Mouse (Mus musculus) kidney, postnatal 4 days (tissue): Measurements from ENCODE around the gene Crx.
"Not testable (repeated sequence)": the region's sequence is repeated elsewhere in the genome, so short reads cannot be mapped to it uniquely, and the experiment has no call there.

Source experiments
- DNase-seq, 2 experiments: peaks; one replicate each; pipeline ENCODE4 v3.0.0; 2021; ENCODE audit warnings: mixed read lengths in 2 of 2

The Crx gene

DNA sequence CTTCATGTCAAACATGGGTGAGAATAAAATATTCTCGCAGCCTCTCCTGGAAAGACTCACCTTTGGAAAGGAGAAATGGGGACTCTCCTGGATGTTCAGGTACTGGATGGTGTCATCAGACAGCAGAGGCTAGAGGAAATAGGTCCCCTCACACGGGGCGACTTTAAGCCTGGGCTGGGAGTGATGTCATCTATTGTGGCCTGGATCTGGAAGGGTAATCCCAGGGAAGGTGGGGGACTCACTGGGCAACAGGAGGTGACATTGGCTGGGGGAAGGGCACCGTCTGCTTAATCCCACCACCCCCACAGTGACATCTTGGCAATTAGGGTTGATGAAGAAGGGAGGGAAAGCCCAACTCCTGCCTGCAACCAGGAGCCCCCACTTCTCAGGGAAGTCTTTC is at the start of gene Crx:
Crx (minus strand) TSS at position 213 of the 400 bp plus-strand sequence.
- no peak for DNase-seq

DNA sequence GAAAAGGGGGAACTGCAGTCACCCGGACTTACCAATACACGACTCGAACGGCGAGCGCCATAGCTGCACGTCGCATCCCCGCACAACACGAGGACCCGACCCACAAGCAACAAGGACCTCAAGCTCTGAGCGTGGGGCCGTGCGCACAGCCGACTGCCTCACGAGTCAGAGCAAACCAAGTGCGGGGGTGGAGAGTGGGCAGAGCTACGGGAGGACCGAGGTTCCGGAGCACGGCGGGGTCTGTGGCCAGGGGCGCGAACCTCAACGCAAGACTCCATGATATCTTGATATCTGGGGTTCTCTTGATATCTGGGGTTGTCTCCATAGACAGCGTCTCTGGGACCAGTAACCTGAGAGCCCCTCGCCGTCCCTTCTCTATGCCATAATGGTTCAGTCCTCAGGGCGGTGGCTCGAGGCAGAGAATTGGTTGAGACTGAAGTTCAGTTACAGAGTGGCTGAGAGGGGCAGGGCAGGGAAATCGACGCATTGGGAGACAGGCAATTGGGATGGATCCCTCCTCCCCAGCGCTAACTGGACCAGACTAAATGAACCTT is 42.5 kb upstream of the Crx start, which contains the start of gene Selenow:
Selenow (minus strand) TSS at position 183 of the 554 bp plus-strand sequence.
- peak; percentile 91 to 95 for DNase-seq

DNA sequence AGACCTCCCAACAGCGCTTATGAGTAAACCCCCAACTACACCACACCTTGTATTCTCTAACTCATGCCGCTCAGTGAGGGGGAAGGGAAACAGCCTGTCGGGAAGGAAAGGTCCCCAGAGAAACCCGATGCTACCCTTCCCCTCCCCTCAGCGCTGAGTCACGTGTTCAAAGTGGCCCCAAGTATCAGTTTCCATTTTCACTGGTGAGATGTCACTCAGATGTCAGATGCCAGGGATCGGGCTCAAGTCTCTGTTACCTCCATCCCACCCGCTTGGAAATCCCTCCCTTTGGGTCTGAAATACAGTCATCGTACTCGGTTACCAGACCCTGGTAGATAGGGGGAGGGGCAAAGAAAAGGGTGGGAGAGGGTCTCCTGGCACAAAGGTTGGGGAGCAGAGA is 42.0 kb upstream of the Crx start:
- DNase-seq, result peak in 1 of 2 experiments; percentile 37

DNA sequence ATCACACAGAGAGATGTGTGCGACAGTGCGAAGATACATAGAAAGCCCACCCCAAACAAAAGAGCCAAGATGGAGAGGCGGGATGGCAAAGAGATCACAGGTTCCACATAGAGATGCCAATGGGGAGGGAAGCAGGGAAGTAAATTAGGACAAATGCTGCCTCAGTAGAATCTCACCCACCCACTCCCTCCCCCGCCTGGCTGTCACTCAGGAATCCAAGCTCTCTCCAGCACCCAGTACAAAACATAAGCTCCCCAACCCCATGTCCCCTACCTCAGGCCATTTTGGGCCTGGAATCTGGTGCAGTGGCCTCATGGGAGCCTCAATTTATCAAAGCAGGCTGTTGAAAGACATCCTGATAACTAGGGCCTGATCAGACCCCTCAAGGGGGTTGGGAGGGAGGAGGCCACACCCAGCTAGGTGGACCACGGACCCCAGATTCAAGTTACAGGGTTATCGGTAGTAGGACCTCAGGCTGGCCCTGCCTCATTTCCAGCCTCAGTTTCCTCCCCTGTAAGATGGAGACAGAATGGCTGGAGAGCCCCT is 41.0 kb upstream of the Crx start:
- no peak for DNase-seq

DNA sequence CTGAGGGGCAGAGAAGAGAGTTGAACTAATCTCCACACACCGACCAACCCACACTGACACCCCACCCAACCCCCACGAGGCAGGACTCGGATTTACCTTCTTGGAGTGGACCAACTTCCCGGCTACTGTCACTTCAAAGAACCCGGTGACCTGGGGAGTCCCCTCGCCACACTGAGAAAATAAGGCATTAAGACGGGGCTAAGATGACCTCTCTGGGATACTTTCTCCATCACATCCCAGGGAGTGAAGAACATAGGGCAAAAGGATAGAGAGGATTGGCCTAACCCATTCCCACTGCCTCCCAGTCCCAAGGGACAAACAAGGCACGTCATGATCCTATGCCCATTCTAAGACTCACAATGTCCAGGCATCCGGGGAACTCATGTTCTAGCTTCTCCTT is 40.2 kb upstream of the Crx start:
- DNase-seq, result no peak

DNA sequence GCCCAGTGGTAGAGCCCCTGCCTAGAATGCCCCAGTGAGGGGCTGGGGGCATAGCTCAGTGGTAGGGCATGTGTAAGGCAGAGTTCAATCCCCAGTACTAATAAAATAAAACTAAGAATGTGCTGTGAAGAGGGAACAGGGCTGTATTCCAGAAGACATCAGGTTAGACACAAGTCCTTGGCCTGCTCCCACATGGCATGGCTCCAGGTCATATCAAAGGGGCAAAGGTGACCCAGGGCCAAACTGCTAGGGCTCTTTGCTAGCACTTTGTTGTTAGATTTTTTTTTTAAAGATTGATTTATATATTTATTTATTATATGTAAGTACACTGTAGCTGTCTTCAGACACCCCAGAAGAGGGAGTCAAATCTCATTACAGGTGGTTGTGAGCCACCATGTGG is 38.6 kb upstream of the Crx start:
- no peak for DNase-seq

DNA sequence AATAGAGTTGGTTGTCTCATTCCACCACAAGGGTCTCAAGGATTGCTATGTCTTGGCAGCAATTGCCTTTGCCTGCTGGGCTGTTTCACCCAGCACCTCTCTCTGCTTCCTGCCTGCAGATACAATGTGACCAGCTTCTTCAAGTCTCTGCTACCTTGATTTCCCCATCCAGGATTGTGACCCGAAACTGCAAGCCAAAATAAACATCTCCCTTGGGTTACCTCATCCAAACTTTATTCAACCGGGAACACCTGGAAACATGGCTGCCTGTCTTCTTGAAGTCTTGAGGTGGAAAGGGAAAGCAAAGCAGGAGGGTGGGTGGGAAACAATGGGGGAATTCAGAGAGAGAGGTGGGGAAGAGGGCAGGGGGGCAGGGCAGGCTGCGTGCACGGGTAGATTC is 37.2 kb upstream of the Crx start:
- DNase-seq, result no peak

DNA sequence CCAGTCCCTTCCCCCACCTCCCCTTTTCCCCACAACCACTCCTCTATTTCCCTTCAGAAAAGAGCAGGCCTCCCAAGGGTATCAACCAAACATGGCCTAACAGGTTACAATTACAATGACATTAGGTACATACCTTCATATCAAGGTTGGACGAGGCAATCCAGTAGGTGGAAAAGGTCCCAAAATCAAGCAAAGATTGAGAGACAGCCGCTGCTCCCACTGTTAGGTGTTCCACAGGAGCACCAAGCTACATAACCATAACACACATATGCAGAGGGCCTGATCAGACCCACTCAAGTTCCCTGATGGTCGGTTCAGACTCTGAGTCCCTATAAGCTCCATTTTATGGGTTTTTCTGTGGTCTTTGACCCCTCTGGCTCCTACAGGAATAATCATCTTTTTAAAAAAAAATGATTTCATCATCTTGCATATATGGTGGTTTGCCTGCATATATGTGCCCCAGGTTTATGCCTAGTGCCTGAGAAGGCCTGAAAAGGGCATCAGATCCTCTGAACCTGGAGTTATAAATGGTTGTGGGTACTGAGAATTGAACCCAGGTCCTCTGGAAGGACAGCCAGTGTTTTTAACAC is 36.5 kb upstream of the Crx start:
- DNase-seq, result no peak

DNA sequence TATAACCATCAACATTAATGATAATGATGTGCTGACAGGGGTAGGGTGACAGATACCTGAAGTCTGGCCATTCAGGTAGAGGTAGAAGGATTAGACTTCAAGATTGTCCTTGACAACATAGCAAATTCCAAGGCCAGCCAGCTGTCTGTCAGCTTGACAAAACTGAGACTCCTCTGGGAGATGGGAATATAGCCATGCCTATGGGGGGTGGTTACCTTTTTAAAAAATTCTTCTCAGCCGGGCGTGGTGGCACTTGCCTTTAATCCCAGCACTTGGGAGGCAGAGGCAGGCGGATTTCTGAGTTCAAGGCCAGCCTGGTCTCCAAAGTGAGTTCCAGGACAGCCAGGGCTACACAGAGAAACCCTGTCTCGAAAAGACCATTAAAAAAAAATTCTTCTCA is 35.9 kb upstream of the Crx start:
- not testable (repeated sequence) for DNase-seq

DNA sequence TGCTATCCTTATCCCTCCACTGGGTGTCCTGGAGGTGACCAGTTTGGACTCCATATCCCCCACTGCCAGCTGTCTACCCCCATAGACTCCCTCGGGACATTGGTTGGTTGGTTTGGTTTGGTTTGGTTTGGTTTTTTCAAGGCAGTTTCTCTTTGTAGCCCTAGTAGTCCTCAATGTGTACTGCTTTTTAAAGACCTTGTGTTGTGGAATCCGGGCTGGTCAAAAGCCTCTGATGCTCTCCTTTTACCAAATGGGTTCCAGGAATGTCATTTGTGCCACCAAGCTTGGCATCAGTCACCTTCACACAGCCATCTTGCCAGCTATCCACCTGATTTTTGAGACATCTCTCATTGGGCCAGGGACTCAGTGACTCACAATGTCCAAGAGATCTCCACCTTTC is 35.0 kb upstream of the Crx start:
- DNase-seq, result no peak

DNA sequence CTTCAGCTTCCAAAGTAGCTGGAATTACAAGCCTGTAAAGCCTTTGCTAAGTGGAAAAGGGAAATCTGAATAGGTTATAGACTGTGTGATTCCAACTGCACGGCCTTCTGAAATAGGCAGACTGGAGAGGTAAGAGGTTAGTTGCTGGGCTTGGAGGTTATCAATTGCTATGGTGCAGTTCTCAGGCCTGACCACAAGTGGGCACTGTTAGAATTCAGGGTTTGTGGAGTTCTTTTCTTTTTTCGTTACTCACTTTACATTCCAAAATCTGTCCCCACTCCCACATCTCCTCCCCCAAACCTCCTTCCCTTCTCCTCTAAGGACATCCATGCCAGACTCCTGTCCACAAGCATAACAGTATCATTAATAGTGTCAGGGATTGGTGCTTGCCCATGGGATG is 34.5 kb upstream of the Crx start:
- DNase-seq, result peak; percentile 67 to 68

DNA sequence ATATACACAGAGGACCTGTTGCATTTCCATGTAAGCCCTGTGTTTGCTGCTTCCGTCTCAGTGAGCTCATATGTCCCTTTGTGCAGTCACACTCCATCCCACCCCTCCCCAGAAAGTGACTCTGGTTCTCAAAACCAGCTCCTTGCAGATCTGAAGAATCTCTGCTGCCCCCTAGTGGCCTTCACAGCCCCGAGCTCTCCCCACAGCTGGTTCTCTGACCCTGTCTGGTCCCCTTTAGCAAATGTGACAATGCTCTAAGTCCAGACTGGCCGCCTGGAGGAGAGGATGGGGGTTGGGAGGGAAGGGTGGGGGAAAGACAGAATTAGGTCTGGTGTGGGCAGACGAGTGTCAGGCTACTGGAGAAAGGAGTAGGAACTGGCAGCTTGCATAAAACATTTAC is 32.4 kb upstream of the Crx start:
- peak; percentile 82 to 85 for DNase-seq

DNA sequence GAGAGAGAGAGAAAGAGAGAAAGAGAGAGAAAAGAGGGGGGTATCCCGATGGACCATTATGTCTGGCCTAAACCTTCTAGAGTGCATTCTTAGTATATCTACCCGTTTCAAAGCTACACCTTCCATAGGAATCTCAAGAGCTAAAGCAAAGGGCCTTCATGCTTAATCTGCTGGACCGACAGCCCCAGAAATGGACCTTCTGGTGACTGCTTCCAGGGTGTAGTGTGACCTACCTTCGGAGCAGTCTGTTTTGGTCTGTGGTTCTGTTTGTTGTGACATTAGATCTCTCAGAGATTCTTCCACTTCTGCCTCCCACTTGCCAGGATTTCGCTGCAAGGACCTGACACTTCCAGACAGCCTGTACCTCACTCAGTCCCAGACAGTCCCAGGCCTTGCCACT is 30.8 kb upstream of the Crx start:
- no peak for DNase-seq

DNA sequence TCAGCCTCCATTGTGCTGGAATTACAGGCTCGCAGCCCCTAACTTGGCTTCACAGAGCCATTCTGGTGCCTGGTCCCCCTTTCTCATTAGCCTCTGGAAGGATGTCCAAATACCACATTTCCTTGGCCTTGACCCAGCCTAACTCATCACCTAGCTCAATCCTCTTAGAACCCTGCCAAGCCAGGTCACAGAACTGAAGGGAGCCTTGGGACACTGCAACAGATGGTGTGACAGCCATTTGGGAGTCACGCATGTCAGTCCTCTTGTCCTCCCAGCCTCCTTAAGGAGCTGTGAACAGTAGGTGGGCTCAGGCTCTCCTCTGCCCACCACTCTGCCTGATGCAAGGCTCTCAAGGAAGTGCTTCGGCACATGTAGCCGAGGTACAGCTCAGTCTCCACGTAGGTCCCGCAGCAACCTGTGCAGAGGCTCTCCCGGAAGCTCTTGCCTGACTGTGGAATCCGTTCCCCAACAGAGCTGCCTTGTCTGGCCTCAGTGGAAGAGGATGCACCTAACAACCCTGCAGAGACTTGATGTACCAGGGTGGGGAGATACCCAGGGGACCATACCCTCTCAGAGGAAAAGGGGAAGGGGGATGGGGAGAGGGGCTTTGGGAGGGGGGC is 28.3 kb upstream of the Crx start:
- DNase-seq, result no peak

DNA sequence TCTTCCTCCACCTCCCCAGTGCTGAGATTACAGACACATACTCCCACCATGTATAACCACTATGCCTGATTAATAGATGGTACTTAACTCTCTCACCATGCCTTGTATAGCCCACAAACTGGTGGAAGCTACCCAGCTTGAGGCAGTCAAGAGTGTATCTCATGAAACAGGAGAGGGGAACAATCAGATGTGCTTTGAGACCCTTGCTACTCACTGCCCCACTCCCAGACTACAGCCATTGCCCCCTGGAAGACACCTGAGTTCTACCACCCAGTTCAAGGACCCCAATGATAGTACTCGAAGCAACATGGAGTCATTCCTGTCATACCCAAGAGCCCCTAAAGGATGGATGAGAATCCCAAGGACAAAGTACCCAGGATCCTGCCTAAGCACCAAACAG is 26.8 kb upstream of the Crx start:
- no peak for DNase-seq

DNA sequence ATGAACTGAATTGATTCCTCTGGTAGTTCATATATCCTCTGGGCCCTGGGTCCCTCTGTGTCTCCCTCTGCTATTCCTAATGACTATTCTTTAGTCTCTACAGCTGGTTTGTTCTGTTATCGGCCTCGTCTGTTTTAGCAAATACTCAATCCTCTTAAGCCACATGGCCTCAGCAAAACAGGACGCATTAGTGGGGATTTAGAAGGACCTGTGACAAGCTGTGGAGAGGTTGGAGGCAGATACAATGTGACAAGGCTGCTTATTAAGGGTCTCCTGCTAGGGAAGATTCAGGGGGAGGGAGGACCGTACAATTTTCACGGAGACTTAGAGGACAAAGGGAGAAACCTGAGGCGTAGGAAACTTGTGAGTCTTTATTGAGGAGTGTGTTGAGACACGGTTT is 26.1 kb upstream of the Crx start:
- no peak for DNase-seq

DNA sequence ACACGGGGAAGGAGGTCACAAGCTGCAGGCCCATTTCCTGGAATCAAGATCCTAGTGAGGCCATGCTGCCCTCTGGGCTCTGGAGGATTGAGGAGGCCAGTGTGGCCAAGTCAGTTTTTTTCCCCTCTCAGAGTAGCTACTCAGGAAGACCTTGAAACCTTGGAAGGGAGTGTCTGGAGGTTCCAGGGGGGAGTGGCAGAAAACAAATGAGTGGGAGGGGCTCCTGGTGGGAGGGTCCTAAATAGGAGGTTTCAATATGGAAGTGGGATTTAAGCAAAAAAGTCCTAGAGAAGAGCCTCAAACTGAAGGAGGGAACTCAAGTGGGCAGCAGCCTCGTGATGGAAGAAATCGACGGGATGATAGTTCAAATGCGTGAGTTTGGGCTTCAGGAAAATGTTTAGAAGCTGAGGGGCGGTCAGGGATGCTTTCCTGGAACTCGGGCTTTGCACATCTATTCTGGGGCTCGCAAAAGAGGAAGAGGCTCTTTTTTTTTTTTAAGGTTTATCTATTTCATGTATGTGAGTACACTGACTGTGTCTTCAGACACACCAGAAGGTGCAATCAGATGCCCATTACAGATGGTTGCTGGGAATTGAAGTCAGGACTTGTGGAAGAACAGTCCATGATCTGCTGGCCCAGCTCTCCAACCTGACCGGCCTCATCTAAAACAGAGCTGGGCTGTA is 21.7 kb upstream of the Crx start:
- DNase-seq, result no peak

DNA sequence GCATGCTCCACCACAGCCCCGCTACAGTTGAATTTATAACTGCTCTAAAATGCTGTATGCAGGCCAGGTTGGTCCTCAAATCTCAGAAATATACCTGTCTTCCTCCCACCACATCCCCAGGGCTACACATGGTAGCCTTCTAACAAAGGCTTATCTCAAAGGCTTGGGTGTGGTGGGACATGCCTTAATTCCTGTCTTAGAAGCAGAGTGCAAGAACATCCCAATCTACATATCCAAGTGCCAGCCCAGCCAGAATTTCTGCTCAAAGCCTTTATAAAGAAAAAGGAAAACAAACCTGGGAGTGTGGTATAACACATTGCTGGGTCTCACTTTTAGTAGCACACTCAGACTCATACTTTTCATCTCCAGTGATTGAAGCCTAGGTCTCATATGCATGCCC is 14.5 kb upstream of the Crx start:
- DNase-seq, result no peak

DNA sequence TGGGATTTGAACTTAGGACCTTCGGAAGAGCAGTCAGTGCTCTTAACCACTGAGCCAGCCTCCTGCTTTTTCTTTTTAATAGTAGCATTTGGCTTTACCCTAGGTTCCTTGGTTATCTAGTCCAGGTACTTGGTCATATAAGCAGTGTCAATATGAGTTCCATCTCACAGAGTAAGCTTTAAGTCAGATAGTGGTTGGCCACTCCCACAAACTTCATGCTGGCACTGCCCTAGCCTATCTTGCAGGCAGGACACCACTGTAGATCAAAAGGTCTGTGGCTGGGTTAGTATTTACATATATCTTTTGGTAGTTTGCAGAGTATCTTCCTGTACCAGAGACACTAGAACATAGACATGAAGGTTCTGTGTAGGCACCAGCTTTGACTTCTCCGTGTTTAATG is 4.4 kb upstream of the Crx start:
- DNase-seq, result no peak

DNA sequence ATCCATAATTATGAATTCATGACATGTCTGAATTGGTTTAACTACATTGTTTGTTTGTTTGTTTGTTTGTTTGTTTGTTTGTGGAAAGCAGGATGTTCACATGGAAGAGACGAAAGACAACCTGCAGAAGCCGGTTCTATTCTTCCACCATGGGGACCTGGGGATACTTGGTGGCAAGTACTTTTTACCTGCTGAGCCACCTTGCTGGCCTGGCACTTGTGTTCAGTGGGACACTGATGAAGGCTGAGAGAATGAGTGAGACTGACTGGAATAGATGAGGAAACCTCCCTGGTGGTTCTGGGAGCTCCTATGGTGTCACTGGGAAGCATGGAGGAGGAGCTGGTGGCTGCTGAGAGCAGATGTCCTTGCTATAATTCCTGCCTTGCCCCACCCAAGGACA is 2.5 kb upstream of the Crx start, which contains the start of gene Crxos:
Crxos (plus strand) TSS at position 301 of the 400 bp plus-strand sequence.
- DNase-seq, result no peak

DNA sequence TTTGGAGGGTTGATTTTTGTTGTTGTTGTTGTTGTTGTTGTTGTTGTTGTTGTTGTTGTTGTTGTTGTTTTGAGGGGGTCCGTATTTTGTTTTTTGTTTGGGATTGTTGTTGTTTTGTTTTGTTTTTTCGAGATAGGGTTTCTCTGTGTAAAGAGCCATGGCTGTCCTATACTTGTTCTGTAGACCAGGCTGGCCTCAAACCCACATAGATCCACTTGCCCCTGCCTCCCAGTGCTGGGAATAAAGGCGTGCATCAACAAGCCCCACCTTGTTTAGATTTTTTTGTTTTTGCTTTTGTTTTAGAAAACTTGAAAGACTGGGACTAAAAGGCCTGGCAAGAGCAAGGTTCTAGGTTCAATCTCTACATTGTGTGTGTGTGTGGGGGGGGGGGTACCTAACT is 2.1 kb upstream of the Crx start:
- no peak for DNase-seq

DNA sequence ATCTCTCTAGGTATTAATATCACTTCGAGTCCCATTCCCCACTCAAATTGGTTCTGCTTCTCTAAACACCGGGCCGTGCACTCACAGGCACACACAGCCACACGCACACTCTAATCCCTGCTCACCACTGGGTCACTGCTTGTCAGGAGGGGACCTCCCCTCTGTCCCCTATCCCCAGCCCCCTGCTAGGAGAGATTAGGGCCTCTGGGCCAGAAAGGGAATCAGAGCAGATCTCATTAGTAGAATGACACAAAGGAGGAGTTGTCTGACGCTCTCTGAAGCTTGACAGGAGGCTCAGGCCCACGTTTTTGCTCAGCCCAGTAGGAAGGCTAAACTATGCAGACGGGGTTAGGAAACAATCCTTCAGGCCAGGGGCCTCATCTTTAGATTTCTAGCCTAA is 1.6 kb upstream of the Crx start:
- DNase-seq, result no peak

DNA sequence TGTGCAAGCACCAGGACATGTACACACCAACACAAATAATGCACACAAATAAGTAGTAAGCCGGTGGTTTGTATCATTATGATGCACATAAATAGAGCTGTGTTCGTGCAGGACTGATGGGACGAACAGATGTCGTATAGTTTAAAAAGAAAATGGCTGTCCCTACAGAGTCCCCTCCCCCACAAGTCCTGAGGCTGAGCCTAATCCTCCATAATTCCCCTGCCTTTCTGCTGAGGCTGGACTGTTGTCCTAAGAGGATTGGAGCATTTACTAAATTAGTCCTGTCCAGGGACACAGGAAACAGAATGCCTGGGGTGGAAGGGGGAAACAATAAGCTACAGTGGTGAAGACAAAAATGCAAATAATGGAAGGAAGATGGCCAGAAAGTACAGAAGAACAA is 15.7 kb downstream of the Crx start:
- no peak for DNase-seq

DNA sequence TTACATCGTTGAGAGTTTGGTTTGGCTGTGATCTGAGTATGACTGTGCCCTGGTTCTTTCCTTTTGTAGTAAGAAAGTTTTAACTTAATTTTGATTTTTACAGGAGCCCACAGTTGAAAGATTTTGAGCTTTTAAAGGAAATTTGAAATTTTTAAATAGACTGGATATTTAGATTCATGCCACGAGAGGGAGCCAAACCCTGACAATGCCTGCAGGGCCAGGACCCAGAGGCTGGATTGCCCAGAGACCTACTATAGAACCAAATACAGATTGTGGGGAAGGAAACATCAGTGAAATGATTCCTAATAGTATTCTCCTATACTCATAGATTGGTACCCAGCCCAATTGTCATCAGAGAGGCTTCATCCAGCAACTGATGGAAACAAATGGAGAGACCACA is 20.1 kb downstream of the Crx start:
- peak; percentile 2 to 5 for DNase-seq
